In the genomic region with DNA sequence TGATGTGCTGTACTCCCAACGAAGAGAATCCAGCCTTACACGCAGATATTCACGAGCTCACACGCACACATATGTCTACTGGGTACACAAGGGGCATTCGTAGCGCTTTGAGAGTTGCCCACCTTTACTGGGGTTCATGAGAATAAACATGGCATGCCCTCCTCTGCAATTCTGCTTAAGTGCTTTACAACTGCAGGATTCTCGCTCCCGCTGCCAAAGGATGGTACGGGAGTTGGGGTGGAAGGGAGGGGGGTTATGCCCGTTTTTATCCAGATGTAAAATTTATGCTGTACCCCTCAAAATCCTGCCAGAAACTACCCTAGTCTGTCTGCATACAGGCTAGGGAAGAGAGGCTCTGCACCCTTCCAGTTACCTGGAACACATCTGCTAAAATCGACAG, we compare ENCODE assay signal across 8 mouse cellular contexts. TPM values are rescaled to one million over a fixed set of nuclear protein-coding genes. Genes with fewer than 3 reads are reported as not detected.
DNase-seq lines count a peak whose midpoint lies in the region; ATAC-seq and TF ChIP-seq lines count a peak whose summit lies in the region.

No protein-coding gene starts in this region.

- peak overlapping the region; percentile 95 for H3K4me2 ChIP-seq in forebrain, embryonic 11.5 days (ENCODE audit: low read depth, low read length, severe bottlenecking)
- H3K4me2 ChIP-seq in intestine, postnatal 0 days (replicated peaks; ENCODE audit: low read depth) = peak overlapping the region; percentile 97
- H3K4me2 ChIP-seq in neural tube, embryonic 13.5 days = peak overlapping the region; percentile 94

- H3K9ac ChIP-seq in forebrain, embryonic 11.5 days (ENCODE audit: low read length) = peak overlapping the region; percentile 81
- H3K9ac ChIP-seq in intestine, postnatal 0 days (ENCODE audit: low read depth, low read length) = peak overlapping the region; percentile 69
- H3K9ac ChIP-seq in neural tube, embryonic 13.5 days = peak overlapping the region; percentile 91

- TF ChIP-seq CTCF in lung, adult 2 months (IDR thresholded peaks at IDR 0.05; ENCODE audit: insufficient read depth, low read length) = no peak
- no peak for TF ChIP-seq CTCF in intestine, postnatal 0 days (IDR thresholded peaks at IDR 0.05; ENCODE audit: low read depth)

- peaks cover 6% of the 10 kb centered on the region; the same call in 1 of the 2 replicates for H3K27me3 ChIP-seq in forebrain, embryonic 11.5 days (ENCODE audit: control insufficient read depth, insufficient read depth, low read length)
- H3K27me3 ChIP-seq in intestine, postnatal 0 days (replicated peaks; ENCODE audit: control insufficient read depth, insufficient read depth, low read length) = no peaks in the 10 kb centered on the region
- H3K27me3 ChIP-seq in neural tube, embryonic 13.5 days = 0 out of 2 replicates have a peak, but pooled peaks cover 6% of the 10 kb centered on the region

- no peak for ATAC-seq in forebrain, embryonic 11.5 days (replicated peaks; ENCODE audit: low FRiP score)
- no peak for ATAC-seq in intestine, postnatal 0 days
- ATAC-seq in neural tube, embryonic 13.5 days (ENCODE audit: low read depth) = peak; percentile 17

- H3K4me1 ChIP-seq in lung, adult 2 months (ENCODE audit: control insufficient read depth, insufficient read depth, low read length) = peaks cover 3% of the 10 kb centered on the region; the same call in 1 of the 2 replicates
- peaks cover 6% of the 10 kb centered on the region; the same call in 1 of the 2 replicates for H3K4me1 ChIP-seq in forebrain, embryonic 11.5 days (replicated peaks; ENCODE audit: control insufficient read depth, insufficient read depth, low read length)
- H3K4me1 ChIP-seq in intestine, postnatal 0 days (replicated peaks; ENCODE audit: control insufficient read depth, insufficient read depth, low read length) = no peaks in the 10 kb centered on the region
- peaks cover 56% of the 10 kb centered on the region for H3K4me1 ChIP-seq in neural tube, embryonic 13.5 days (replicated peaks)

- DNase-seq in lung, adult 2 months = no peak
- DNase-seq in lung, adult 18-20 months = no peak
- DNase-seq in forebrain, embryonic 11.5 days (ENCODE audit: low spot score) = no peak
- no peak for DNase-seq in adrenal gland, adult 8-10 months
- DNase-seq in ovary, postnatal 14 days (ENCODE audit: low spot score) = no peak
- no peak for DNase-seq in kidney, adult 8-10 months

- TF ChIP-seq POLR2A in lung, adult 2 months (IDR thresholded peaks at IDR 0.05; ENCODE audit: borderline replicate concordance, extremely low read depth, low read depth, low read length) = no peak

- WGBS in lung, adult 2 months = 31% methylated on average over 11 of the region's 11 CpGs
- 34% methylated on average over 11 of the region's 11 CpGs for WGBS in forebrain, embryonic 11.5 days
- 26% methylated on average over 11 of the region's 11 CpGs for WGBS in intestine, postnatal 0 days
- WGBS in neural tube, embryonic 13.5 days = 20% methylated on average over 11 of the region's 11 CpGs

- H3K36me3 ChIP-seq in forebrain, embryonic 11.5 days (ENCODE audit: control insufficient read depth, insufficient read depth, low read length) = no peaks in the 10 kb centered on the region
- H3K36me3 ChIP-seq in intestine, postnatal 0 days (ENCODE audit: control insufficient read depth, insufficient read depth) = no peaks in the 10 kb centered on the region
- no peaks in the 10 kb centered on the region for H3K36me3 ChIP-seq in neural tube, embryonic 13.5 days

- H3K9me3 ChIP-seq in forebrain, embryonic 11.5 days (ENCODE audit: control insufficient read depth, low read length) = no peaks in the 10 kb centered on the region
- no peaks in the 10 kb centered on the region for H3K9me3 ChIP-seq in intestine, postnatal 0 days (ENCODE audit: control insufficient read depth)
- H3K9me3 ChIP-seq in neural tube, embryonic 13.5 days = no peaks in the 10 kb centered on the region

- no peak overlapping the region for H3K27ac ChIP-seq in forebrain, embryonic 11.5 days (ENCODE audit: low read depth, low read length)
- H3K27ac ChIP-seq in intestine, postnatal 0 days (ENCODE audit: low read depth, low read length) = 0 out of 2 replicates have a peak overlapping the region, but pooled peaks have one; percentile 50
- H3K27ac ChIP-seq in neural tube, embryonic 13.5 days (replicated peaks) = peak overlapping the region; percentile 89

- H3K4me3 ChIP-seq in lung, adult 2 months (replicated peaks; ENCODE audit: extremely low read depth, low read depth, low read length) = peak overlapping the region; percentile 67
- peak overlapping the region; percentile 71 for H3K4me3 ChIP-seq in forebrain, embryonic 11.5 days (ENCODE audit: low read depth, low read length)
- peak overlapping the region; percentile 93 for H3K4me3 ChIP-seq in intestine, postnatal 0 days (ENCODE audit: low read depth, low read length)
- peak overlapping the region; percentile 76 for H3K4me3 ChIP-seq in neural tube, embryonic 13.5 days

RNA-seq across cellular contexts. Expression of a gene that starts 0.9 kb away (rescaled TPM):
- 55.1 and 77.9 TPM in 2 replicates for polyA plus RNA-seq in lung, adult 2 months (2012; rRNA removed)
- polyA plus RNA-seq in forebrain, embryonic 11.5 days (2014; fragmentation: Nextera tagmentation; extraction: Ambion mirVana) = 7.0 and 8.1 TPM in 2 replicates
- polyA plus RNA-seq in intestine, postnatal 0 days (2015; fragmentation: Nextera tagmentation; extraction: Ambion mirVana) = 2.8 and 3.6 TPM in 2 replicates
- 12.1 and 12.7 TPM in 2 replicates for polyA plus RNA-seq in neural tube, embryonic 13.5 days (2015; fragmentation: Nextera tagmentation; extraction: Ambion mirVana)
- total RNA-seq in adrenal gland, adult 8-10 months (2022) = 10 to 100 TPM; 14.1 to 41.2 (median 31.8) TPM
